Comparison of ENCODE assay signal across 32 mouse cellular contexts in genomic region chr5:102926786-102927185, GRCm38 (mm10).
DNase-seq lines count a peak whose midpoint lies in the region; ATAC-seq and TF ChIP-seq lines count a peak whose summit lies in the region.
"Had no signal": no experiment of that assay in that cellular context is flagged by ENCODE, and none has a peak within 500 bp of the region (broad histone marks: within the 10 kb centered on the region; RNA-seq: fewer than 3 reads in every experiment).

No protein-coding gene starts in this region.

- no peak overlapping the region for H3K4me2 ChIP-seq in hindbrain, postnatal 0 days (ENCODE audit: low read depth, low read length)
- H3K4me2 ChIP-seq in hindbrain, embryonic 12.5 days (replicated peaks): no peak overlapping the region
- no peak overlapping the region for H3K4me2 ChIP-seq in liver, postnatal 0 days (ENCODE audit: low read depth, low read length)
- H3K4me2 ChIP-seq: embryonic facial prominence, embryonic 12.5 days; heart, embryonic 12.5 days; hindbrain, embryonic 14.5 days; limb, embryonic 15.5 days; liver, embryonic 13.5 days; midbrain, embryonic 15.5 days; neural tube, embryonic 15.5 days had no signal

- H3K9ac ChIP-seq in hindbrain, postnatal 0 days (replicated peaks; ENCODE audit: low read length): no peak overlapping the region
- H3K9ac ChIP-seq in hindbrain, embryonic 12.5 days: no peak overlapping the region
- no peak overlapping the region for H3K9ac ChIP-seq in liver, postnatal 0 days (replicated peaks)
- H3K9ac ChIP-seq: embryonic facial prominence, embryonic 12.5 days; heart, embryonic 12.5 days; hindbrain, embryonic 14.5 days; limb, embryonic 15.5 days; liver, embryonic 13.5 days; midbrain, embryonic 15.5 days; neural tube, embryonic 15.5 days had no signal

- H3K4me1 ChIP-seq in hindbrain, postnatal 0 days (ENCODE audit: insufficient read depth, low read length): no peaks in the 10 kb centered on the region
- no peaks in the 10 kb centered on the region for H3K4me1 ChIP-seq in hindbrain, embryonic 12.5 days
- peaks cover 10% of the 10 kb centered on the region; the same call in 1 of the 2 replicates for H3K4me1 ChIP-seq in cerebellum, adult 2 months (ENCODE audit: control insufficient read depth, insufficient read depth, low read length)
- no peaks in the 10 kb centered on the region for H3K4me1 ChIP-seq in liver, postnatal 0 days (ENCODE audit: insufficient read depth)
- H3K4me1 ChIP-seq: embryonic facial prominence, embryonic 12.5 days; forebrain, embryonic 10.5 days; heart, embryonic 12.5 days; limb, embryonic 10.5 days; liver, embryonic 13.5 days; midbrain, embryonic 15.5 days; neural tube, embryonic 15.5 days had no signal

- TF ChIP-seq POLR2A in brain, embryonic 14.5 days (IDR thresholded peaks at IDR 0.05; ENCODE audit: borderline replicate concordance, extremely low read depth, insufficient read depth, insufficient read length, poor library complexity, severe bottlenecking): no peak
- TF ChIP-seq POLR2A in cerebellum, adult 2 months (IDR thresholded peaks at IDR 0.05; ENCODE audit: borderline replicate concordance, insufficient read depth, low read length): no peak

- TF ChIP-seq EP300 in liver, postnatal 0 days (IDR thresholded peaks at IDR 0.05; ENCODE audit: low read depth): no peak

- no peak overlapping the region for H3K27ac ChIP-seq in hindbrain, postnatal 0 days
- H3K27ac ChIP-seq in hindbrain, embryonic 12.5 days: no peak overlapping the region
- H3K27ac ChIP-seq in cerebellum, adult 2 months (ENCODE audit: insufficient read depth, low read length): peak overlapping the region; percentile 3; the same call in 1 of the 2 replicates
- H3K27ac ChIP-seq in liver, postnatal 0 days (ENCODE audit: low read depth): no peak overlapping the region
- H3K27ac ChIP-seq: embryonic facial prominence, embryonic 12.5 days; forebrain, embryonic 10.5 days; hindbrain, embryonic 14.5 days; layer of hippocampus, adult 2 months; limb, embryonic 10.5 days; limb, embryonic 15.5 days; liver, embryonic 13.5 days; macrophage; midbrain, embryonic 15.5 days; neural tube, embryonic 15.5 days had no signal

- TF ChIP-seq CTCF in hindbrain, postnatal 0 days (IDR thresholded peaks at IDR 0.05; ENCODE audit: low read depth): no peak
- no peak for TF ChIP-seq CTCF in brain, embryonic 14.5 days (IDR thresholded peaks at IDR 0.05; ENCODE audit: borderline replicate concordance, extremely low read depth, insufficient read depth, insufficient read length)
- no peak; the same call in 1 of the 2 replicates for TF ChIP-seq CTCF in cerebellum, adult 2 months (IDR thresholded peaks at IDR 0.05; ENCODE audit: borderline replicate concordance, insufficient read depth, low read depth, low read length)
- no peak for TF ChIP-seq CTCF in liver, postnatal 0 days (IDR thresholded peaks at IDR 0.05; ENCODE audit: low read depth)

- 73% methylated on average over 5 of the region's 5 CpGs for WGBS in hindbrain, postnatal 0 days
- 77% methylated on average over 5 of the region's 5 CpGs for WGBS in hindbrain, embryonic 12.5 days
- 32% methylated on average over 5 of the region's 5 CpGs for WGBS in cerebellum, adult 2 months
- WGBS in liver, postnatal 0 days (ENCODE audit: insufficient replicate concordance): 70% methylated on average over 5 of the region's 5 CpGs

- no peaks in the 10 kb centered on the region for H3K9me3 ChIP-seq in hindbrain, postnatal 0 days (ENCODE audit: low read length)
- H3K9me3 ChIP-seq in hindbrain, embryonic 12.5 days (replicated peaks): no peaks in the 10 kb centered on the region
- no peaks in the 10 kb centered on the region for H3K9me3 ChIP-seq in liver, postnatal 0 days (ENCODE audit: low read length)
- H3K9me3 ChIP-seq: embryonic facial prominence, embryonic 12.5 days; forebrain, embryonic 10.5 days; heart, embryonic 12.5 days; limb, embryonic 10.5 days; limb, embryonic 15.5 days; liver, embryonic 13.5 days; midbrain, embryonic 15.5 days; neural tube, embryonic 15.5 days had no signal

- peak; percentile 38 for DNase-seq in hindbrain, postnatal 0 days (ENCODE audit: low spot score)
- DNase-seq in brain, embryonic 14.5 days (ENCODE audit: low read depth): peak; percentile 17
- peak; percentile 79 to 89 for DNase-seq in cerebellum, adult 2 months
- DNase-seq in cerebellum, postnatal 14 days: peak; percentile 79 to 86
- no peak for DNase-seq in urinary bladder, adult 18-20 months (ENCODE audit: low spot score in 2 of 2)
- DNase-seq in ovary, postnatal 14 days (ENCODE audit: low spot score): no peak
- DNase-seq in liver, postnatal 0 days: no peak
- DNase-seq: adrenal gland, postnatal 25 days; embryo, embryonic 11 days; gastrocnemius, postnatal 10 days; heart, postnatal 4 days; kidney, adult 11 months; kidney, postnatal 25 days; liver, embryonic 13.5 days; lung, adult 2 months; lung, postnatal 10 days; right cerebral cortex, adult 18-20 months; thymus, adult 2 months; thymus, postnatal 36 days had no signal

- no peak for ATAC-seq in hindbrain, postnatal 0 days
- no peak for ATAC-seq in hindbrain, embryonic 12.5 days (ENCODE audit: low FRiP score)
- ATAC-seq in liver, postnatal 0 days: no peak
- ATAC-seq: CD4-positive, CD25-positive, alpha-beta regulatory T cell, adult 4 months; inflammation-experienced regulatory T-cells, adult 6 months; midbrain, embryonic 15.5 days had no signal

- no peaks in the 10 kb centered on the region for H3K27me3 ChIP-seq in hindbrain, postnatal 0 days (ENCODE audit: insufficient read depth, low read length)
- H3K27me3 ChIP-seq in hindbrain, embryonic 12.5 days: no peaks in the 10 kb centered on the region
- H3K27me3 ChIP-seq in cerebellum, adult 2 months (ENCODE audit: control insufficient read depth, insufficient read depth, low read length): no peaks in the 10 kb centered on the region; the same call in 1 of the 2 replicates
- no peaks in the 10 kb centered on the region for H3K27me3 ChIP-seq in liver, postnatal 0 days (ENCODE audit: insufficient read depth, low read length)
- H3K27me3 ChIP-seq: embryonic facial prominence, embryonic 12.5 days; heart, embryonic 12.5 days; limb, embryonic 15.5 days; liver, embryonic 13.5 days; midbrain, embryonic 15.5 days; neural tube, embryonic 15.5 days had no signal

- peaks cover 9% of the 10 kb centered on the region; the same call in 1 of the 2 replicates for H3K36me3 ChIP-seq in hindbrain, postnatal 0 days (ENCODE audit: insufficient read depth, low read length)
- peaks cover 19% of the 10 kb centered on the region for H3K36me3 ChIP-seq in hindbrain, embryonic 12.5 days
- no peaks in the 10 kb centered on the region for H3K36me3 ChIP-seq in liver, postnatal 0 days (replicated peaks; ENCODE audit: insufficient read depth, low read length)
- H3K36me3 ChIP-seq: embryonic facial prominence, embryonic 12.5 days; forebrain, embryonic 10.5 days; heart, embryonic 12.5 days; limb, embryonic 10.5 days; limb, embryonic 15.5 days; liver, embryonic 13.5 days had no signal

- H3K4me3 ChIP-seq in hindbrain, postnatal 0 days (ENCODE audit: low read length): no peak overlapping the region
- no peak overlapping the region for H3K4me3 ChIP-seq in hindbrain, embryonic 12.5 days
- H3K4me3 ChIP-seq in cerebellum, adult 2 months (replicated peaks; ENCODE audit: insufficient read depth, low read depth, low read length): no peak overlapping the region
- no peak overlapping the region for H3K4me3 ChIP-seq in liver, postnatal 0 days (ENCODE audit: low read depth, low read length)
- H3K4me3 ChIP-seq: embryonic facial prominence, embryonic 12.5 days; forebrain, embryonic 10.5 days; heart, embryonic 12.5 days; layer of hippocampus, adult 2 months; limb, embryonic 10.5 days; limb, embryonic 15.5 days; liver, embryonic 13.5 days; midbrain, embryonic 15.5 days; neural tube, embryonic 15.5 days had no signal

Comparison
In these comparisons a context has a peak if more than half of its experiments do, and no peak if none do; other contexts are left out.
1. DNase-seq: peak in hindbrain, postnatal 0 days (single experiment), brain, embryonic 14.5 days (single experiment), cerebellum, adult 2 months (2 of 2) and cerebellum, postnatal 14 days (2 of 2); none in urinary bladder, adult 18-20 months (0 of 2), ovary, postnatal 14 days (single experiment) and liver, postnatal 0 days (single experiment).